Mouse (Mus musculus): ENCODE measurements around the gene Rmi2. TPM values are rescaled to one million over a fixed set of nuclear protein-coding genes. Genes with fewer than 3 reads are reported as not detected.
A peak's percentile ranks its signal among the peaks of the same experiment; 100 is the strongest.
"Not testable (repeated sequence)": the region's sequence is repeated elsewhere in the genome, so short reads cannot be mapped to it uniquely, and the experiment has no call there.

Rmi2 gene
- total RNA-seq, 4 experiments from 2014 or later = 0.10 to 0.37 (median 0.25) TPM

DNA sequence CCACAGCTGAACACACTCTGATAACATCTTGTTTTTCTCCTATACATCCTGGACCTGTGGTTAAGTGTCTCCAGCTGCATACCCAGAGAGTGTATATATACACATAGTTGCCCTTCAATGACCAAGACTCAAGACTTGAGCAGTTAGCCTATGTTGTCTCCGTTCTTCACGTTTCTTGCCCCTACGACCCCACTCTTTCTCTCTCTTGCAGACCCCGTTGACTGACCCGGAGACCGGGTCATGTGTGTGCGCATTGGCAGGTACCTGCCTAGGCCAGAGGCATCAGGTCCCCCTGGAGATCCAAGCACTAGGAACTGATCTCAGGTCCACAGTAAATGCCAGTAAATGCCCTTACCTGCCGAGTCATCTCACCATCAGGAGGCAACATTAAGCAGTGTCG is 7.6 kb upstream of the Rmi2 start:
- no peak for DNase-seq (ENCODE audit: low spot score in 2 of 2)

- DNase-seq (ENCODE audit: low spot score in 2 of 2) = no peak
Measured at GRCm38 (mm10) chr16:10827766-10828460, 6.9 kb upstream of the Rmi2 start.

DNA sequence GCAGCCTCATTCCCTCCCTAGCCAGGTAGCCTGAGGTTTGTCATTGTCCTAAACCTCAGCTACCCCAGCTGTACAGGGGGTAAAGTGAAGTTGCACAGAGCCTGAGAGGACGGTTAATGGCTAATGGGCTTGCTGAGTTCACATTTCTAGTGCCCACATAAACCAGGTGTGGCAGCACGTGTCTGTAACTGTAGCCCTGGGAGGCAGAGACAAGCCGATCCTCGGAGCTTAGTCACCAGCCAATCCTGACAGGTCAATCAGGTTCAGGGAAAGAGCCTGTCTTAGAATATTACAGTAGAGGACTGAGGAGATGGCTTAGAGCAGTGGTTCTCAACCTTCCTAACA is 6.4 kb upstream of the Rmi2 start:
- no peak for DNase-seq (ENCODE audit: low spot score in 2 of 2)

DNA sequence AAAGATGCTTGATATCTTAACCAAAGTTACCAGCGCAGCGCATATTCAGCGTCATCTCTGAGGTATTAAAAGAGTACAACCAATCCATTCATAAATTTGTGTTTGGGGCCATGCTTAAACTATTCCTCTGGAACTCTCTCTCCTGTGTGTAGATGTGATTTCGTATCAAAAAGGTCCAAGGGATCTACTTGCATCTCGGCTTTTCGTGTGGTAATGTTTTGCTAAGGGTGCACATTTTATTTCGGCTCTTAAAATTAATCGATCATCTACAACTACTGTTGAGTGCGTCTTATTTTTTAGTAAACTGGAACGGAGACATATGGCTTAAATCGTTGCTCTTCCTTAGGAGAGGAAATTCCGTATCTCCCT is 333 bp upstream of the Rmi2 start:
- no peak for DNase-seq (ENCODE audit: low spot score in 2 of 2)

DNA sequence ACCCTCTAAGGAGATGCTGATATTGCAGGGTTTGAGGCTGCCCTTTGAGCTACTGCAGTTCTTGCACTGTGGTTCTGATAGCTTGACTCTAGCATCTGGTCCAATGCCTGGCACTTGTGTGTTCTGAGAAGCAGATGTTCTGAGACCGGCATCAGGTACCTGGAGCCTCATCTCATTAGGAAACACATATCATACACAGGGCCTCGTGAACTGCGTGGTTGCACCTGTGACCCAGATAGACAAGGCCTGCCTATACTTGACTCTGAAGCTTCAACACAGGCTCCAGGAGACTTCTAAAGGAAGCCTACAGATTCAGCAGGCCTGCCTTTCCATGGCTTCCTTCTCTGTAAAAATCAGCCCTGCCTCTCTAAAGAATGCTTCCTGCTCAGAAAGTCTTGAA is 1.5 kb downstream of the Rmi2 start:
- DNase-seq (ENCODE audit: low spot score in 2 of 2) = no peak

DNA sequence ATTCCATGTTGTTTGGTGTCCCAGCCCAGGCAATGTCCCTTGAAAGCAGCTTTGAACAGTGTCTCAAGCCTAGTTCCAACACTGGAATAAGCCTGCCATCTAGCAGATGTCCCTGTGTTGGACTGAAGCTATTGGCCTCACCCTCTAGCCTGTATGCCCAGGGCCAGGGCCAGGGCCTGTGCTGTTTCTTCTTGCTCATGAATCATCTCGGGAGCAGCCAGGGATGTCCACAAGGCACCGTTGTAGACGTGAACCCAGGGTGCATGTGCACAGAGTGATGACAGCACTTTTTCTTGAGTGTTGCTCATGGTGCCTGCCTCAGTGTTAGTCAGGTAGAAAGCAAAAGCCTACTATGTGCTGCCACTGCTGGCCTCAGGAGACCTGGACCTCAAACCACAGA is 2.4 kb downstream of the Rmi2 start:
- no peak for DNase-seq (ENCODE audit: low spot score in 2 of 2)

- DNase-seq (ENCODE audit: low spot score in 2 of 2) = no peak
Measured at GRCm38 (mm10) chr16:10837903-10838302, 3.0 kb downstream of the Rmi2 start.

- no peak for DNase-seq (ENCODE audit: low spot score in 2 of 2)
Measured at GRCm38 (mm10) chr16:10838487-10839245, 3.8 kb downstream of the Rmi2 start.

- DNase-seq (ENCODE audit: low spot score in 2 of 2) = no peak
Measured at GRCm38 (mm10) chr16:10840018-10840417, 5.2 kb downstream of the Rmi2 start.

GRCm38 (mm10) chr16:10842282-10842855 is 7.5 kb downstream of the Rmi2 start:
- DNase-seq (ENCODE audit: low spot score in 2 of 2) = no peak

DNA sequence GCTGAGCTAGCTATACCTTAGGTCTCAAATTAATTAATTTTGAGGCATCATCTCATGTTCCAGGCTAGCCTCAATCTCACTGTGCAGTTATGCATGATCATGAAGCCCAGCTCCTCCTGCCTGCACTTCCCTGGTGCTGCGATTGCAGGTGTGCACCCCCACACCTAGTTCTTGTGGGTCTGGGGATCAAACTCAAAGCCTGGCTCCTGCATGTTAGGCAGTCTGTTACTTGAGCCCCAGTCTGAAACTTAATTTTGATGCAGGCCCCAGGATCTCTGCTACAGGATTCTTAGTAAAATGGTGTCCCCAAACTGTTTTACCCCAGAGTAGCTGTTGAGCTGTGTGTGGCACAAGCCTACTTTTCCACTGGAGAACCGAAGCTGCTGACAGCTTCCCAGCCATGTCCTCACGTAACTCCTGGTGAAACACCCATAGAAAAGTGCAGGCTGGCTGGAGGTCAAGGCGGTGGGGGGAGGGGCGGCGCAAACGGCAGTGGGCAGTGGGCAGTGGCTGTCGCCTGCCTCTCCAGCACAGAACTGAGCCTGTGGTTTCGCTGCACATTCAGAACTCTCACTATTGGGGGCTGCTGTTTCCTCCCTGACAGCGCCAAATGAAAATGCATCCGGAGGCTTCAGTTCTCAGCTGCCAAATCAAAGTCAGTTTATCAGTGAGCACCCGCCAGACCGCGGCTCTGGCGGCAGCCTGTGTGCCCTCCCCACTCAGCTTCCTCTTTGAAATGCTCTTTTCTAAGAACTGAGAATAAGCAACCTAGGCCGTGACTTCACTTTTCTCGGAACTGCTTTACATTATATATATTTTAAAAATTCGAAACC is 8.8 kb downstream of the Rmi2 start:
- DNase-seq (ENCODE audit: low spot score in 2 of 2) = no peak

- no peak for DNase-seq (ENCODE audit: low spot score in 2 of 2)
Measured at GRCm38 (mm10) chr16:10844319-10844670, 9.4 kb downstream of the Rmi2 start.

- no peak for DNase-seq (ENCODE audit: low spot score in 2 of 2)
Measured at GRCm38 (mm10) chr16:10845952-10846351, 11.1 kb downstream of the Rmi2 start.

DNA sequence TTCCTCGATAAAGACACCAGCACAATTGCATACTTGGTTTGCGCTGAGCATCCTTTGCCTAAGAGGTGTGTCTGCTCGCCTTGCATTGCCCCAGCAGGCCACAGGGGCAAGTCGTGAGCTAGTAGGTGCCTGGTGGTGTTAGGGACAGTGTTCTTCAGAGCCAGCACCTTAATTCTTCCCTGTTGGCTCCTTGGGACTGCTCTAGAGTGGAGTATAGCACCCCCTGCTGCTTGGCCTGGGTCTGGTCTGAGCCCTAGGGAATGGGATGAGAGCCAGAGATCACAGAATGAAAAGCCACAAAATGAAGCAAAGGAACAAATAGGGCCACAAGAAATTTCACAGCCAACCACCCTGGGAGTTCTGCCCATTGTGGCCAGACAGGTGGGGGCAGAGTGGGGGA is 11.6 kb downstream of the Rmi2 start:
- DNase-seq (ENCODE audit: low spot score in 2 of 2) = peak; percentile 33 to 63

- peak; percentile 35 to 44 for DNase-seq (ENCODE audit: low spot score in 2 of 2)
Measured at GRCm38 (mm10) chr16:10849965-10850861, 15.4 kb downstream of the Rmi2 start.

DNA sequence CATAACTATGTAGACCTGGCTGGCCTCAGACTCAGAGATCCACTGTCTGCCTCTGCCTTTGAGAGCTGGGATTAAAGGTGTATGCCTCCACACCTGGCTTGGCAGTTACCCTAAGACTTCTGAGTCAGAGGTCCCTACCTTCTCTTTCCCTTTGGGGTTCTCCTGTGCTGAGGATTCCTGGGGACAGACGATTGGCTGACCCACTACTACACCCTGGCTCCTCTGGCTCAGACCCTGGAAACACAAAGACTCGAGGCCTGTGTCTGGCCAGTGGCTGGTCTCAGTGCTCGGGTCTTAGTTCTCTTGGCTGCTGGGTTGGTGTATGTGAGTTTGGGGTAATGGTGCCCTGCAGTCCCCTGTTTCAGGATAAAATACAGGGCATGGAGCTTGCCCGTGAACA is 16.0 kb downstream of the Rmi2 start:
- DNase-seq (ENCODE audit: low spot score in 2 of 2) = no peak

DNA sequence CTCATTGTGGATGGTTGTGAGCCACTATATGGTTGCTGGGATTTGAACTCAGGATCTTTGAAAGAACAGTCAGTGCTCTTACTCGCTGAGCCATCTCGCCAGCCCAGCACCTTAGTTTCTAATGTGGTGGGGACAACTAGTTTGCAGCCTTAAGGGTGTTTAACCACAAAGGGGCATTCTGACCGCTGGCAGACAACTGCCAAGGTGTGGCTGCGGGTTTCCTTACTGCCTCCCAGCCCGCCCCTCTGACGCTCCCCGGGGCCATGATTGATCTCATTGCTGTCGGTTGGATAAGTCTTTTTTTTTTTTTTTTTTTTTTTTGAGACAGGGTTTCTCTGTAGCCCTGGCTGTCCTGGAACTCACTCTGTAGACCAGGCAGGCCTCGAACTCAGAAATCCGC is 17.4 kb downstream of the Rmi2 start:
- not testable (repeated sequence) for DNase-seq (ENCODE audit: low spot score in 2 of 2)

DNA sequence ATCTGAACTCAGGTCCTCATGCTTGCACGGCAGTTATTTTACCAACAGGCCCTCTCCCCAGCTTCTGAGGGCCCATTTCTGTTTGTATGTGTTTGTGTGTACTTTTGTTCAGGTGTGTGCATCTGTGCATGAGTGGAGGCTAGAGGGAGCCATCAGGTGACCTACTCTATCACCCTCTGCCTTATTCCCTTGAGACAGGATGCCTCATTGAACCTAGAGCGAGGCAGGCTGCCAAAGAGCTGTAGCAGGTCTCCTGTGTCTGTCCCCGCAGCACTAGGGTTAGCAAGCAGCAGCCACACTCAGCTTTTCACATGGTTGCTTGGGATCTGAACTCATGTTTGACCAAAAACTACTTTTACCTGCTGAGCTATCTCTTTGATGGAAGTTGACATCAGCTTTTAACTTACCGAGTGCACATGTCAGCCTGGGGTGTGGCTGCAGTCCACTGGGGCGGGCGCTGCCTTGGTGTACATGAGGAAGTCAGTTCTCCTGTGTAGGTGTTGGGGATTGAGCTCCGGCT is 24.9 kb downstream of the Rmi2 start:
- no peak for DNase-seq (ENCODE audit: low spot score in 2 of 2)

DNA sequence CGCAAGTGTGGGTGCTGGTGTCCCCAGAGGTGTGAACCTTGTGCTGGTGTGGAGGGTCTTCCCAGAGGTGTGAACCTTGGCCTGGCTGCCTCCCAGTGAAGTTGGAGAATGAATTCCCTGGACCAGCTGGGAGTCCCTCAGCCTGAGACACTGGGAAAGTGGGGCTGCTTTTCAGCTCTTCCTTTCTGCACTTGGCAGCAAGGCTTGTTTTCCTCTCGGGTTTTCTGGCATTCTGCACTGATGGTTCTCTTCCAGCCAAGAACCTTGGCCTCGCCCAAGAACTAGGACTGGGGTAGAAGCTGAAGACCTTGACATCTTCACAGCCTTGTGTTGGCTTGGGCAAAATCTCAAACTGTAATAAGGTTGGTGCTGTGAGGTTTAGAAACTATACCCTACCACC is 26.5 kb downstream of the Rmi2 start:
- no peak for DNase-seq (ENCODE audit: low spot score in 2 of 2)

DNA sequence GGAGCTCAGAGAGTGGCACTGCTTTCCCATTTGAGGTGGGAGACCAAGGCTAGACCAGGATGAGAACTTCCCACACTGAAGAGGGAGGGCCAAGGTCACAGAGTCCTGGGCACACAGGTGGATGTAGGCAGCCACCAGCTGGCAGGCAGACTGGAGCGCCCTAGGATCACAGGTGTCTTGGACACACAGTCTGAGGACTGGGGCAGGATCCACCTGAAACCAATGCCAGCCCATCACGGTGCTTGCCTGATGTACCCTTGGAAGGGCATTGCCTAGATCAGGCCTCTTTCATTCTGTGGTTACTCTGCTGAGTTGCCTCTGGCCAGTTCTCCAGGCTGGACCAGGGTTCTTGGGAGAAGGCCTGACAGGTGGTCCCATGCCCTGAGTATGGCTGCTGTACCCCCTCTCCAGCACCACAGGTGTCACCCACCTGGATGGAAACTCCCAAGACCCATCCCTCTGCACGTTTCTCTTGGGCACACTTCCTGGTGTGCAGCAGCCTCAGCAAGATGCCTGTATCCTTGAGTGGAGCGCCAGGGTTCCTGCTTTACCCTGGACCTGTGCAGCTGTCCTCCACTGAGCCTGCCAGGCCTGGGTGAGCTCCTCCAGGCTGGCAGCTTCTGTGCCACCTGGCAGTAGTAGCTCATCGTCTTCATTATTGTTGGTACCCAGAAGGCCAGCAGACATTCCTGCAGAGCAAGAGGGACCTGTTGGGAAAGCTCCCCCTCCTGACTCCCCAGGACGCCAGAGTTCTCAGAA is 30.2 kb downstream of the Rmi2 start:
- DNase-seq (ENCODE audit: low spot score in 2 of 2) = no peak
